Mouse (Mus musculus): ENCODE results near the gene Aars.

DNA sequence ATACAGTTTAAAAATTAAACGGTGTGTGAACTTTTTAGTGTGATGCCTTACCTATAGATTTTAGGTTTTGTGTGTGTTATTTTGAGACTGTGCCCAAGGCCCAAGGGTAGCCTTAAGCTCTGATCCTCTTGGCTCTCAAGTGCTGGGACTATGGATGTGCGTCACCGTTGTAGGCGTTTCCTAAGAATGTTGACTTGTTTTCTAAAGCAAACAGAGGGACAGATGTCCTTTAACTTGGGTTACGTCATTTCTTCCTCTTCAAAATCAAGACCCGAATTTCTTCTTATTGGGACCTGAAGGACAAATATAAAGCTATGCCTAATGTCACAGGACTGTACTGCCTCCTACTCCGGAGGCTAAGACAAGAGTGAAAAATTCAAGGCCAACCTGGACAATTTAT, at the start of gene Aars:
- TF ChIP-seq POLR2A (IDR thresholded peaks at IDR 0.05; ENCODE audit: borderline replicate concordance, extremely low read depth, low read depth, low read length) (no peak), CTCF (IDR thresholded peaks at IDR 0.05; ENCODE audit: insufficient read depth, low read length) (no peak)

All from lung, adult 2 months (tissue).